8 mouse cellular contexts compared by ENCODE assay signal in the genomic region with DNA sequence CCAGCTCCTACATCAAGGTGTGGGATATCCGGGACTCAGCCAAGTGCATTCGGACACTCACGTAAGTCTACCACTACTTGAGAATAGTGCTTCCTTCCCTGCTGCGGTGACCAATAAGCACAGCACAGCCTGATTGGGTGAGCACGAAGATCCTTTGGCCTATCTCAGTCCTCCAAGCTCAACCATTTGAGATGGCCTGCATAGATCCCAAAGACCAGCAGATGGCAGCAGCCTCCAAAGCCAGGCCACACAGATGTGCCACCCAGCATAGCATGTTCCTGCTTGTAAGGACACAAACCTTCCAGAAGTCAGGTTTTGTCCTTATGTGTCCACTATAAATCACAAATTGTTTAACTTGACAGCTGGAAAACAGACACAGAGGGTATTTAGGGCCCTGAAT. TPM values are rescaled to one million over a fixed set of nuclear protein-coding genes. Genes with fewer than 3 reads are reported as not detected.
DNase-seq lines count a peak whose midpoint lies in the region; ATAC-seq and TF ChIP-seq lines count a peak whose summit lies in the region.

No protein-coding gene starts in this region.

- DNase-seq in CD4-positive, CD25-positive, alpha-beta regulatory T cell, adult 2 months (ENCODE audit: low read depth, low spot score): peak; percentile 84
- DNase-seq in adrenal gland, postnatal 36 days: peak; percentile 76 to 82
- peak; percentile 21 to 58 for DNase-seq in heart, adult 9 months (ENCODE audit: low spot score in 2 of 2)
- DNase-seq in kidney, adult 8-10 months: peak; percentile 65 to 80
- DNase-seq in midbrain, postnatal 0 days (ENCODE audit: low spot score): peak; percentile 94

- H3K4me3 ChIP-seq in embryonic facial prominence, embryonic 13.5 days: no peak overlapping the region
- H3K4me3 ChIP-seq in limb, embryonic 15.5 days: no peak overlapping the region
- no peak overlapping the region for H3K4me3 ChIP-seq in midbrain, postnatal 0 days (ENCODE audit: low read depth, low read length)
- H3K4me3 ChIP-seq in stomach, embryonic 14.5 days (ENCODE audit: low read depth, low read length): no peak overlapping the region

- no peaks in the 10 kb centered on the region for H3K9me3 ChIP-seq in embryonic facial prominence, embryonic 13.5 days
- H3K9me3 ChIP-seq in limb, embryonic 15.5 days: no peaks in the 10 kb centered on the region
- no peaks in the 10 kb centered on the region for H3K9me3 ChIP-seq in midbrain, postnatal 0 days (ENCODE audit: low read length)
- H3K9me3 ChIP-seq in stomach, embryonic 14.5 days (ENCODE audit: control insufficient read depth, low read depth, low read length): no peaks in the 10 kb centered on the region

- no peak overlapping the region for H3K9ac ChIP-seq in embryonic facial prominence, embryonic 13.5 days
- no peak overlapping the region for H3K9ac ChIP-seq in limb, embryonic 15.5 days
- H3K9ac ChIP-seq in midbrain, postnatal 0 days (replicated peaks; ENCODE audit: low read length, poor library complexity, severe bottlenecking): no peak overlapping the region
- H3K9ac ChIP-seq in stomach, embryonic 14.5 days (replicated peaks; ENCODE audit: low read depth, low read length): no peak overlapping the region

- TF ChIP-seq CTCF in midbrain, postnatal 0 days (IDR thresholded peaks at IDR 0.05): peak; percentile 98

- peaks cover 16% of the 10 kb centered on the region for H3K4me1 ChIP-seq in embryonic facial prominence, embryonic 13.5 days
- H3K4me1 ChIP-seq in limb, embryonic 15.5 days: peaks cover 14% of the 10 kb centered on the region
- H3K4me1 ChIP-seq in midbrain, postnatal 0 days (ENCODE audit: insufficient read depth, low read length): no peaks in the 10 kb centered on the region; the same call in 1 of the 2 replicates
- H3K4me1 ChIP-seq in stomach, embryonic 14.5 days (ENCODE audit: control insufficient read depth, insufficient read depth, low read length): peaks cover 9% of the 10 kb centered on the region

- peak overlapping the region; percentile 19; the same call in 1 of the 2 replicates for H3K4me2 ChIP-seq in embryonic facial prominence, embryonic 13.5 days
- H3K4me2 ChIP-seq in limb, embryonic 15.5 days: no peak overlapping the region
- no peak overlapping the region for H3K4me2 ChIP-seq in midbrain, postnatal 0 days (ENCODE audit: low read depth, low read length, poor library complexity, severe bottlenecking)
- H3K4me2 ChIP-seq in stomach, embryonic 14.5 days (replicated peaks; ENCODE audit: low read depth, low read length): no peak overlapping the region

- no peak overlapping the region for H3K27ac ChIP-seq in embryonic facial prominence, embryonic 13.5 days
- H3K27ac ChIP-seq in limb, embryonic 15.5 days: no peak overlapping the region
- no peak overlapping the region for H3K27ac ChIP-seq in midbrain, postnatal 0 days (ENCODE audit: low read depth, low read length)
- H3K27ac ChIP-seq in stomach, embryonic 14.5 days (ENCODE audit: low read length): no peak overlapping the region

- ATAC-seq in embryonic facial prominence, embryonic 13.5 days (ENCODE audit: insufficient number of reproducible peaks, insufficient read depth, low FRiP score, low TSS enrichment, low read depth): peak; percentile 70; the same call in 1 of the 2 replicates
- peak; percentile 16; the same call in 1 of the 2 replicates for ATAC-seq in limb, embryonic 15.5 days (ENCODE audit: insufficient number of reproducible peaks, low FRiP score, low TSS enrichment, low read depth)
- peak; percentile 78 for ATAC-seq in midbrain, postnatal 0 days (ENCODE audit: low FRiP score)
- 0 out of 2 replicates have a peak, but pooled peaks have one; percentile 26 for ATAC-seq in stomach, embryonic 14.5 days (ENCODE audit: insufficient number of reproducible peaks, insufficient read depth, low FRiP score, low read depth)

- WGBS in embryonic facial prominence, embryonic 13.5 days: 9% methylated on average over 5 of the region's 5 CpGs
- 6% methylated on average over 5 of the region's 5 CpGs for WGBS in limb, embryonic 15.5 days
- WGBS in midbrain, postnatal 0 days: 13% methylated on average over 5 of the region's 5 CpGs
- 6% methylated on average over 5 of the region's 5 CpGs for WGBS in stomach, embryonic 14.5 days

- no peaks in the 10 kb centered on the region for H3K27me3 ChIP-seq in embryonic facial prominence, embryonic 13.5 days
- no peaks in the 10 kb centered on the region for H3K27me3 ChIP-seq in limb, embryonic 15.5 days
- H3K27me3 ChIP-seq in midbrain, postnatal 0 days (ENCODE audit: insufficient read depth, low read length): no peaks in the 10 kb centered on the region
- H3K27me3 ChIP-seq in stomach, embryonic 14.5 days (ENCODE audit: control insufficient read depth, insufficient read depth, low read length): no peaks in the 10 kb centered on the region

- peaks cover 51% of the 10 kb centered on the region for H3K36me3 ChIP-seq in embryonic facial prominence, embryonic 13.5 days
- H3K36me3 ChIP-seq in limb, embryonic 15.5 days: peaks cover 23% of the 10 kb centered on the region
- peaks cover 72% of the 10 kb centered on the region for H3K36me3 ChIP-seq in midbrain, postnatal 0 days (ENCODE audit: insufficient read depth, low read length)
- peaks cover 12% of the 10 kb centered on the region; the same call in 1 of the 2 replicates for H3K36me3 ChIP-seq in stomach, embryonic 14.5 days (ENCODE audit: control insufficient read depth, insufficient read depth, low read length)

RNA-seq across cellular contexts. Expression of gene Kif21b, which starts 38.9 kb away (rescaled TPM):
- 1 to 10 TPM; 2.4 TPM for total RNA-seq in adrenal gland, postnatal 36 days (2021)
- polyA plus RNA-seq in embryonic facial prominence, embryonic 13.5 days (2015; fragmentation: Nextera tagmentation; extraction: Ambion mirVana): 4.7 TPM in 2 replicates
- 2.1 and 2.6 TPM in 2 replicates for polyA plus RNA-seq in limb, embryonic 15.5 days (2015; fragmentation: Nextera tagmentation; extraction: Ambion mirVana)
- total RNA-seq in midbrain, postnatal 0 days (2014; rRNA removed): 156 and 160 TPM in 2 replicates
- 28.1 and 32.1 TPM in 2 replicates for polyA plus RNA-seq in midbrain, postnatal 0 days (2015; fragmentation: Nextera tagmentation; extraction: Ambion mirVana)
- polyA plus RNA-seq in stomach, embryonic 14.5 days (2014; fragmentation: Nextera tagmentation; extraction: Ambion mirVana): 3.2 and 4.4 TPM in 2 replicates

RNA-seq across cellular contexts. Expression of gene Mroh3, which starts 42.5 kb away (rescaled TPM):
- not detected for total RNA-seq in adrenal gland, postnatal 36 days (2021)
- polyA plus RNA-seq in embryonic facial prominence, embryonic 13.5 days (2015; fragmentation: Nextera tagmentation; extraction: Ambion mirVana): 0.22 and 0.67 TPM in 2 replicates
- polyA plus RNA-seq in limb, embryonic 15.5 days (2015; fragmentation: Nextera tagmentation; extraction: Ambion mirVana): 0.40 TPM in 1 of 2 replicates, not detected in the other
- total RNA-seq in midbrain, postnatal 0 days (2014; rRNA removed): 0.27 TPM in 1 of 2 replicates, not detected in the other
- polyA plus RNA-seq in midbrain, postnatal 0 days (2015; fragmentation: Nextera tagmentation; extraction: Ambion mirVana): not detected in 2 replicates
- polyA plus RNA-seq in stomach, embryonic 14.5 days (2014; fragmentation: Nextera tagmentation; extraction: Ambion mirVana): 1.5 and 2.7 TPM in 2 replicates

Comparison
In these comparisons a context has a peak if more than half of its experiments do, and no peak if none do; other contexts are left out.
1. DNase-seq: peak in every context shown above with its lines; median percentile 94 in midbrain, postnatal 0 days; 84 in CD4-positive, CD25-positive, alpha-beta regulatory T cell, adult 2 months; 79 in adrenal gland, postnatal 36 days; 72 in kidney, adult 8-10 months; 40 in heart, adult 9 months.
2. ATAC-seq: peak in every context shown above with its lines; median percentile 78 in midbrain, postnatal 0 days; 70 in embryonic facial prominence, embryonic 13.5 days; 26 in stomach, embryonic 14.5 days; 16 in limb, embryonic 15.5 days.